In the genomic region with DNA sequence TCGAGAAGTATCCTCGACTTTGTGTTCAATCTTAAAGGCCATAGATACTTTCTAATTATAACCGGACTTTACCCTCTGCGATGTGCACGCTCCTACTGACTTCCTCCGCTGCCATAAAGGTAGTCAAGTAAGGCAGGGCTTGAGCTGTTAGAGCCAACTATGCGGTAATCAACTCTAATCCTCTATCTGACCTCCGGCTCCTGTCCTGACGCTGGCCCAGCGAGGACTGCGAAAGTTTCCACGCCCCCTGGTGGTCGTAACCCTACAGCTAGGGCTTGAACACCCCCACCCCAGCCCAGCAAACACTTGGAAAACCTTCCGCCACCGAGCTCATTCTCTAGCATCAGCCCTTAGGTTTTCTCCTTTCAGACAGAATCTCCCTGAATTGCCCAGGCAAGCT, we compare ENCODE assay signal across 8 mouse cellular contexts. TPM values are rescaled to one million over a fixed set of nuclear protein-coding genes. Genes with fewer than 3 reads are reported as not detected.
DNase-seq lines count a peak whose midpoint lies in the region.

No protein-coding gene starts in this region.

- H3K27me3 ChIP-seq in midbrain, embryonic 10.5 days (ENCODE audit: low read depth, poor library complexity, severe bottlenecking) = peaks cover 50% of the 10 kb centered on the region

- peak overlapping the region; percentile 82 for H3K4me3 ChIP-seq in midbrain, embryonic 10.5 days

- H3K36me3 ChIP-seq in midbrain, embryonic 10.5 days = no peaks in the 10 kb centered on the region

- H3K27ac ChIP-seq in midbrain, embryonic 10.5 days (replicated peaks) = no peak overlapping the region

- peaks cover 46% of the 10 kb centered on the region for H3K4me1 ChIP-seq in midbrain, embryonic 10.5 days

- DNase-seq in R1 (ENCODE audit: low read depth, low spot score) = peak; percentile 87
- peak; percentile 86 to 91 for DNase-seq in cerebellum, postnatal 14 days
- DNase-seq in gastrocnemius, postnatal 14 days = peak; percentile 77
- peak; percentile 64 for DNase-seq in induced T-regulatory cell, adult 2 months (ENCODE audit: low read depth)
- DNase-seq in left cerebral cortex, postnatal 4 days = peak; percentile 90
- DNase-seq in midbrain, embryonic 10.5 days (ENCODE audit: low spot score) = peak; percentile 89
- peak; percentile 41 for DNase-seq in right cerebral cortex, postnatal 25 days
- DNase-seq in urinary bladder, postnatal 4 days (ENCODE audit: low spot score in 2 of 2) = peak; percentile 64 to 87

- under 1% methylated on average over 15 of the region's 15 CpGs for WGBS in midbrain, embryonic 10.5 days

- intact Hi-C loops in gastrocnemius, postnatal 14 days (cut with DNase I; ENCODE audit: low total_unique reads) = loop anchor here (10.0 kb wide), 1 partner anchor 45 kb away; a partner anchor contains a TSS
- intact Hi-C loops in left cerebral cortex, postnatal 4 days (cut with DNase I) = no loop called here

- H3K9me3 ChIP-seq in midbrain, embryonic 10.5 days (replicated peaks) = no peaks in the 10 kb centered on the region

RNA-seq across cellular contexts. Expression of a gene that starts 0.6 kb away (rescaled TPM):
- 1 to 10 TPM; 1.6 to 3.0 TPM for total RNA-seq in gastrocnemius, postnatal 14 days (2021)
- 10 to 100 TPM; 20.0 to 22.9 TPM for total RNA-seq in left cerebral cortex, postnatal 4 days (2021)
- 13.7 and 16.0 TPM in 2 replicates for polyA plus RNA-seq in midbrain, embryonic 10.5 days (2016; fragmentation: Nextera tagmentation; extraction: Ambion mirVana)

RNA-seq across cellular contexts. Expression of a gene that starts 19.2 kb away (rescaled TPM):
- not detected for total RNA-seq in gastrocnemius, postnatal 14 days (2021)
- not detected for total RNA-seq in left cerebral cortex, postnatal 4 days (2021)
- polyA plus RNA-seq in midbrain, embryonic 10.5 days (2016; fragmentation: Nextera tagmentation; extraction: Ambion mirVana) = not detected in 2 replicates

RNA-seq across cellular contexts. Expression of a gene that starts 41.1 kb away (rescaled TPM):
- not detected for total RNA-seq in gastrocnemius, postnatal 14 days (2021)
- total RNA-seq in left cerebral cortex, postnatal 4 days (2021) = not detected
- not detected in 2 replicates for polyA plus RNA-seq in midbrain, embryonic 10.5 days (2016; fragmentation: Nextera tagmentation; extraction: Ambion mirVana)

RNA-seq across cellular contexts. Expression of a gene that starts 49.6 kb away (rescaled TPM):
- total RNA-seq in gastrocnemius, postnatal 14 days (2021) = 10 to 100 TPM; 48.9 to 53.2 TPM
- 10 to 100 TPM; 37.8 to 39.7 TPM for total RNA-seq in left cerebral cortex, postnatal 4 days (2021)
- 56.0 and 57.6 TPM in 2 replicates for polyA plus RNA-seq in midbrain, embryonic 10.5 days (2016; fragmentation: Nextera tagmentation; extraction: Ambion mirVana)

RNA-seq across cellular contexts. Expression of a gene that starts 55.1 kb away (rescaled TPM):
- not detected for total RNA-seq in gastrocnemius, postnatal 14 days (2021)
- not detected for total RNA-seq in left cerebral cortex, postnatal 4 days (2021)
- polyA plus RNA-seq in midbrain, embryonic 10.5 days (2016; fragmentation: Nextera tagmentation; extraction: Ambion mirVana) = not detected in 2 replicates

Comparison
In these comparisons a context has a peak if more than half of its experiments do, and no peak if none do; other contexts are left out.
1. RNA of a gene that starts 0.6 kb away (total RNA-seq): 20.0 to 22.9 TPM in left cerebral cortex, postnatal 4 days; 1.6 to 3.0 TPM in gastrocnemius, postnatal 14 days; every median in the first group is over 4 times any median in the second.
2. Peak in every context shown above with its lines, with median percentiles within 50 percentile points of each other: DNase-seq.